Mouse (Mus musculus): ENCODE measurements around the gene Xpot. TPM values are rescaled to one million over a fixed set of nuclear protein-coding genes. Genes with fewer than 3 reads are reported as not detected.

Gene Xpot
- polyA plus RNA-seq, 1 experiment from 2014 or later: 35.3 TPM

DNA sequence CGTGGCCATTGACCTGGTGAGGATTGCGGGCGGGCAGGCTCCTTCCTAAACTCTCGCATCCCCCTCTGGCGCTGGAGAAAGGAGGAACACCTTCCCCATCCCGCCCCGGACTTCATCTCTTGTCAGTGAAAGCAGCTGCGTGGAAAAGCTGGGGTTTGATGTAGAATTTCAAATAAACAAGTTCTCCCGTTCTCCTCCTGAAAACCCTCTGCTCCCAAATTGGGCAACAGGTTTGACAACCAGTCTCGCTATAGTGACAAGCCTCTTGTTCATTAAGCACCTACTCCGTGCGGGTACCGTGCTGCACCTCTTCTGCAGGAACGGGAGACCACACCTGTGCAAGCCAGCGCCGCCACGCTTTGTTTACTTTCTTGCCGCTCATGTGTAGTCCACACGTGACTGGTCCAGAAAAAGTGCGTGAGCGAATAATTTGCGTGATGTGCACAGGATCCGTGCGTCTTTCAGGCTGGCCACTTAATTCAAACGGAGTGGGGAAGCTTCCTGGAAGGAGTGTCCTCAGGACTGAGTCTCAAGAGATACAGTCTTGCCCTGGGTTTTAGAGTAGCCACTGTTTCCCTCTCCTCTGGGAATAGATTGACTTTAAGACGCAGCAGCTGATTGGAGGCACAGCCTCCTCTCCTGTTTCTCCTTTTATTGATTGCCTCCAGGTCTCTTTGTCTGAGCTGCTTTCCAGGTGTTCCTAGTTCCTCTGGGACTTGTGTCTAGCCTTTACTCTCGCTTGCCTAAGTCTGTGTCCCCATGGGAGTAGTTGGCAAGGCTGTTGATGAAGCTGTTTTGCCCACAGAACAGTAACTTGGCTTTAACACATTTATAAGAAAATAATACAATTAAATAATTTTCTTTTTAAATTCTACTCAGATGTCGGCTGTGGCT is 16.2 kb upstream of the Xpot start:
- peaks cover 14% of the 10 kb centered on the region; the same call in 1 of the 2 replicates for H3K4me1 ChIP-seq (ENCODE audit: control insufficient read depth, insufficient read depth, low read length)
- H3K27ac ChIP-seq (replicated peaks; ENCODE audit: low read depth, low read length): no peak overlapping the region
- 4% methylated on average over 28 of the region's 28 CpGs for WGBS
- H3K4me2 ChIP-seq (ENCODE audit: low read length): peak overlapping the region; percentile 94
- peak; percentile 59 for DNase-seq
- H3K9me3 ChIP-seq (ENCODE audit: control insufficient read depth, low read length): no peaks in the 10 kb centered on the region
- peaks cover 28% of the 10 kb centered on the region for H3K27me3 ChIP-seq (ENCODE audit: control insufficient read depth, insufficient read depth, low read length)
- no peak for ATAC-seq (ENCODE audit: low FRiP score, low TSS enrichment)
- peak overlapping the region; percentile 47 for H3K9ac ChIP-seq (replicated peaks; ENCODE audit: low read length)
- H3K4me3 ChIP-seq (replicated peaks; ENCODE audit: low read depth, low read length): peak overlapping the region; percentile 47
- H3K36me3 ChIP-seq (ENCODE audit: control insufficient read depth, insufficient read depth, low read length): no peaks in the 10 kb centered on the region

DNA sequence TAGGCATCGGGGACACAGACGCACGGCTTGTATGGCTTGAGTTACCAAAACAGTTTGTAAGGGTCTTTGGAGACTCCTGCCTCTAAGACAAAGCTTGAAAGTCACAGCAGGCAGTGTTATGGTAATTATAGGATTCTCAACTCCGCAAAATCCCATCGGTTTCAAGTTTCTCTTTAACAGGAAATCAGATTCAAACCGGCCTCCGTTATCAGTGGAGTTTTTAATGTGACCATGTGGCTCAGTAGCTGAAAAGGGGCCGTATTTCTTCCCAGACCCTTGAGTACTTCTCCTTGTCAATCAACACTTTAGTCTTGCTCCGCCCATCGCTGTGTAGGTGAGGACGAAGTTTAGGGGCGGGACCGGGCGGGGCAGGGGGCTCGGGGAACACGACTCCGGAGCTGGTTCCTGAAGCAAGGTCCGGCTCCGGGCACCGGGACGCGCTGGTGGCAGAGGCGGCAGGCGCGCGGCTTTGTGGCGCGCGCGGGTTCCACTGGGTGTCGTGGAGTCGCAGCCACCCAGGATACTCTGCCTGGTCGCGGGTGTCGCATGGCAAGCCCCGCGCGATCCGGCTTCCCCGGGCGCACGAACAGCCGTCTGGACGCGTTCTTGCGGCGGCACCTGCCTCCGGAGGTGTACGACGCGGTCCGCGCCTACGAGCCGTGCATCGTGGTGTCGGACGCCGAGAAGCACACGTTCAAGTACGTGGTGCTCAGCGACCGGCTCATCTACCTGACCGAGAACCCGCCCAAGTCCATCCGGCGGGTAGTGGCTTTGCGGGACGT is 15.3 kb upstream of the Xpot start, which contains the start of gene D930020B18Rik:
D930020B18Rik (plus strand) TSS at position 317 of the 782 bp plus-strand sequence.
- ATAC-seq (ENCODE audit: low FRiP score, low TSS enrichment) (peak; percentile 55; the same call in 1 of the 2 replicates), DNase-seq (peak; percentile 50)
- no peaks in the 10 kb centered on the region for H3K36me3 ChIP-seq (ENCODE audit: control insufficient read depth, insufficient read depth, low read length)
- H3K9ac ChIP-seq (replicated peaks; ENCODE audit: low read length): peak within 1 kb of the TSS; percentile 47
- H3K4me3 ChIP-seq (replicated peaks; ENCODE audit: low read depth, low read length): peak within 1 kb of the TSS; percentile 47
- H3K27me3 ChIP-seq (ENCODE audit: control insufficient read depth, insufficient read depth, low read length): peaks cover 28% of the 10 kb centered on the region
- H3K9me3 ChIP-seq (ENCODE audit: control insufficient read depth, low read length): no peaks in the 10 kb centered on the region
- peaks cover 14% of the 10 kb centered on the region; the same call in 1 of the 2 replicates for H3K4me1 ChIP-seq (ENCODE audit: control insufficient read depth, insufficient read depth, low read length)
- no peak within 1 kb of the TSS for H3K27ac ChIP-seq (replicated peaks; ENCODE audit: low read depth, low read length)
- under 1% methylated on average over 69 of the region's 69 CpGs for WGBS
- peak within 1 kb of the TSS; percentile 94 for H3K4me2 ChIP-seq (ENCODE audit: low read length)

DNA sequence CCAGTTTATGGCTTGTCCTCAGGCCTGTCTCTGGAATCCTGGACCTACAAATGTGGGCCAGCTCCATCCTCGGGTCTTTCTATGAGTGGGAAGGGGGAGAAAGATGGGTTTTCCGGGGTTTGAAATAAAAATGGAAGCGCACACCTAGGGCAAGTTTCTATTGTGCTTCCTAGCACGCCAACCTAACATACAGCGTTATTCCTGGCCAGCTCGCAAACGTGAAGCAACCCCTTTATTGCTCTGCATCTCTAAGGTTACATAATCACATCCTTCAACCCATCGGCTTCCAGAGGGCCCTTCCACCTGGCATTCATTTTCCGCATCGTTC is 14.8 kb upstream of the Xpot start:
- peaks cover 28% of the 10 kb centered on the region for H3K27me3 ChIP-seq (ENCODE audit: control insufficient read depth, insufficient read depth, low read length)
- no peaks in the 10 kb centered on the region for H3K36me3 ChIP-seq (ENCODE audit: control insufficient read depth, insufficient read depth, low read length)
- H3K4me2 ChIP-seq (ENCODE audit: low read length): peak overlapping the region; percentile 94
- H3K4me1 ChIP-seq (ENCODE audit: control insufficient read depth, insufficient read depth, low read length): peaks cover 14% of the 10 kb centered on the region; the same call in 1 of the 2 replicates
- WGBS: 18% methylated on average over 10 of the region's 10 CpGs
- ATAC-seq (ENCODE audit: low FRiP score, low TSS enrichment) (no peak), DNase-seq (no peak)
- H3K9me3 ChIP-seq (ENCODE audit: control insufficient read depth, low read length): no peaks in the 10 kb centered on the region
- no peak overlapping the region for H3K9ac ChIP-seq (replicated peaks; ENCODE audit: low read length)
- no peak overlapping the region for H3K27ac ChIP-seq (replicated peaks; ENCODE audit: low read depth, low read length)
- H3K4me3 ChIP-seq (replicated peaks; ENCODE audit: low read depth, low read length): peak overlapping the region; percentile 47

DNA sequence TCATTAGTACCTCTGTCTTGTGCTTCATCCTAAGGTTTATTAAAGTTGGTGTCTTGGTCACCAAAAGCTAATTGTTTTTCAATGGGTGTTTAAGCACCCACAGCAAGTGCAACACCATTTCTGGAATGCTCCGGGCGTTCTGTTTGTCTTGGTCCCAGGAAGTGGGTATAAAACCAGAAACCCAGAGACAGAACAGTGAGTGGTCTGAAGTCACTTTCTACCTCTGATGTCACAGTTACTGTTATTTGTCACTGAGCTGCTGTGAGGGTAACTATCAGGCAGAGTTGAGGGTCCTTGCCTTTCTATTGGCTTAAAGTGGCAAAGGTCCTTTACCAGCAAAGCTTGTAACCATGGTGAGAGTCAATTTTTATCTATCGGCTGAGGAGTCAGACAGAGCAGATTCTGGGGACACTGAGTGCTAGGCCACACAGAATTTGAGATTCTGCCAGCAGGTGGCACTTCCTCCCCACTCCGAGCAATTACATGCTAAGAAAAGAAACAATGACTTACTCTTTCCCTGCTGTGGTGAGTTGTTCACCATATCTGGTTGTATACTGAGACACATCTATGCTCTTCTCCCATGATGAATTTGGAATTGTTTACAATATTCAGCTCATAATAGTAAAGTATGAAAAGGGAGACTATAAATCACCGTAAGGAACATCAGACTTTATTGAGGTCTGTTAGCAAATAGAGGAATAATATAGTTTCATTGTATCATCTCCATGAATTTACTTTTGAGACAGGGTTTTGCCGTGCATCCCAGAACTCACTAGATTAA is 14.2 kb upstream of the Xpot start:
- peaks cover 14% of the 10 kb centered on the region; the same call in 1 of the 2 replicates for H3K4me1 ChIP-seq (ENCODE audit: control insufficient read depth, insufficient read depth, low read length)
- ATAC-seq (ENCODE audit: low FRiP score, low TSS enrichment): 0 out of 2 replicates have a peak, but pooled peaks have one; percentile 50
- peak overlapping the region; percentile 94; the same call in 1 of the 2 replicates for H3K4me2 ChIP-seq (ENCODE audit: low read length)
- H3K9me3 ChIP-seq (ENCODE audit: control insufficient read depth, low read length): no peaks in the 10 kb centered on the region
- DNase-seq: peak; percentile 84
- H3K4me3 ChIP-seq (replicated peaks; ENCODE audit: low read depth, low read length): no peak overlapping the region
- no peak overlapping the region for H3K27ac ChIP-seq (replicated peaks; ENCODE audit: low read depth, low read length)
- H3K27me3 ChIP-seq (ENCODE audit: control insufficient read depth, insufficient read depth, low read length): peaks cover 28% of the 10 kb centered on the region
- no peak overlapping the region for H3K9ac ChIP-seq (replicated peaks; ENCODE audit: low read length)
- no peaks in the 10 kb centered on the region for H3K36me3 ChIP-seq (ENCODE audit: control insufficient read depth, insufficient read depth, low read length)
- WGBS: 45% methylated on average over 6 of the region's 6 CpGs

DNA sequence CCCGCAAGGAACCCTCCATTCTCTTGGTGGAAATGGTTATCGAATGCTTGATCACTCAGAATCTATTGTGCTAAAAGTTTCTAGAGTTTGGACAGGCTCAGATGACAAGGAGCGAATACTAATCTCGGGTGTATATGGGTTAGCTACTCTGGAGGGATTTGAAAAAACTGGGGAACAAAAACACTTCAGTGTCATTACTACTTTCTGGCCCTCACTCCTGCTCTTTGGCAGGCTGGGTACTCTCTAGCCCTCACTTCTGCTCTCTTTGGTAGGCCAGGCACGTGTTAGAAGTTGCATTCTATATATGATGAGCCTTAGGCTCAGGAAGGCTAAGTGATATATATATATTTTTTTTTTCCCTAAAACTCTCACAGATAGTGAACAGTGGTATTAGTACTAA is 13.4 kb upstream of the Xpot start:
- no peak overlapping the region for H3K4me2 ChIP-seq (ENCODE audit: low read length)
- no peak for ATAC-seq (ENCODE audit: low FRiP score, low TSS enrichment)
- H3K27me3 ChIP-seq (ENCODE audit: control insufficient read depth, insufficient read depth, low read length): peaks cover 28% of the 10 kb centered on the region
- no peak overlapping the region for H3K4me3 ChIP-seq (replicated peaks; ENCODE audit: low read depth, low read length)
- no peak for DNase-seq
- no peak overlapping the region for H3K27ac ChIP-seq (replicated peaks; ENCODE audit: low read depth, low read length)
- no peaks in the 10 kb centered on the region for H3K9me3 ChIP-seq (ENCODE audit: control insufficient read depth, low read length)
- H3K9ac ChIP-seq (replicated peaks; ENCODE audit: low read length): no peak overlapping the region
- WGBS: 73% methylated on average over 5 of the region's 5 CpGs
- H3K4me1 ChIP-seq (ENCODE audit: control insufficient read depth, insufficient read depth, low read length): peaks cover 14% of the 10 kb centered on the region; the same call in 1 of the 2 replicates
- no peaks in the 10 kb centered on the region for H3K36me3 ChIP-seq (ENCODE audit: control insufficient read depth, insufficient read depth, low read length)

DNA sequence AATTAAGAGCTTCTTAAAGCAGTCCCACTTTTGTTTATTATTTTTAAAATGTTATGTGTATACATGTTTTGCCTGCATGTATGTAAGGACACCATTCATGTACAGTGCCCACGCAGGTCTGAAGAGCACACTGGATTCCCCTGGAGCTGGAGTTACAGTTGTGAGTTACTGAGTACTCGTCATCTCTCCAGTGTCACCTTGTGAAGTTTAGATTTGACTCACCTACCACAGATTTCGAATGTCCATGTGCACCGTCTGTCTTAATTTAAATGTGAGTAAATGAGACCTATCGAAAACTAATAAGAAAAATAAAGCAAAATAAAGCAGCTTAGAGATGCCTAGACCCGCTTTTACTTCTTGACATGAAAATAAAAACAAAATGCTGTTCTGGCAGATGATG is 10.1 kb upstream of the Xpot start:
- Histone ChIP-seq H3K4me2 (ENCODE audit: low read length) (no peak overlapping the region), H3K9me3 (ENCODE audit: control insufficient read depth, low read length) (no peaks in the 10 kb centered on the region), H3K27ac (replicated peaks; ENCODE audit: low read depth, low read length) (no peak overlapping the region), H3K4me3 (replicated peaks; ENCODE audit: low read depth, low read length) (no peak overlapping the region), H3K27me3 (ENCODE audit: control insufficient read depth, insufficient read depth, low read length) (peaks cover 3% of the 10 kb centered on the region; the same call in 1 of the 2 replicates), H3K4me1 (ENCODE audit: control insufficient read depth, insufficient read depth, low read length) (0 out of 2 replicates have a peak, but pooled peaks cover 4% of the 10 kb centered on the region), H3K9ac (replicated peaks; ENCODE audit: low read length) (no peak overlapping the region), H3K36me3 (ENCODE audit: control insufficient read depth, insufficient read depth, low read length) (no peaks in the 10 kb centered on the region)
- DNase-seq (no peak), ATAC-seq (ENCODE audit: low FRiP score, low TSS enrichment) (no peak)
- WGBS: 89% methylated on average over 6 of the region's 6 CpGs

DNA sequence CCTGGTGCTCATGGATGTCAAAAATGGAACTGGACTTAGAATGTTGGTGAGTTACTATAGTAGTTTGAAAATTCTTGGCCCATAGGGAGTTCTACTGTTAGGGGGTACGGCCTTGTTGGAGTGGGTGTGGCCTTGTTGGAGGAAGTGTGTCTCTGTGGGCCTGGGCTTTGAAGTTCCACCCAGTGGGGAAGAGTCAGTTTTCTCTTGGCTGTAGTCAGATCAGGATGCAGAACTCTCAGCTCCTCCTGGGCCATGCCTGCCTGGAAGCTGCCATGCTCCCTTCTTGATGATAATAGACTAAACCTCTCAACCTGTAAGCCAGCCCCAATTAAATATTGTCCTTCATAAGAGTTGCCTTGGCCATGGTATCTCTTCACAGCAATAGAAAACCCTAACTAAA is 8.0 kb upstream of the Xpot start:
- DNase-seq: no peak
- no peaks in the 10 kb centered on the region for H3K36me3 ChIP-seq (ENCODE audit: control insufficient read depth, insufficient read depth, low read length)
- H3K4me1 ChIP-seq (ENCODE audit: control insufficient read depth, insufficient read depth, low read length): no peaks in the 10 kb centered on the region
- ATAC-seq (ENCODE audit: low FRiP score, low TSS enrichment): no peak
- 83% methylated on average over 1 of the region's 1 CpGs for WGBS
- no peak overlapping the region for H3K27ac ChIP-seq (replicated peaks; ENCODE audit: low read depth, low read length)
- no peaks in the 10 kb centered on the region for H3K27me3 ChIP-seq (ENCODE audit: control insufficient read depth, insufficient read depth, low read length)
- H3K9ac ChIP-seq (replicated peaks; ENCODE audit: low read length): no peak overlapping the region
- no peak overlapping the region for H3K4me2 ChIP-seq (ENCODE audit: low read length)
- H3K4me3 ChIP-seq (replicated peaks; ENCODE audit: low read depth, low read length): no peak overlapping the region
- H3K9me3 ChIP-seq (ENCODE audit: control insufficient read depth, low read length): no peaks in the 10 kb centered on the region

DNA sequence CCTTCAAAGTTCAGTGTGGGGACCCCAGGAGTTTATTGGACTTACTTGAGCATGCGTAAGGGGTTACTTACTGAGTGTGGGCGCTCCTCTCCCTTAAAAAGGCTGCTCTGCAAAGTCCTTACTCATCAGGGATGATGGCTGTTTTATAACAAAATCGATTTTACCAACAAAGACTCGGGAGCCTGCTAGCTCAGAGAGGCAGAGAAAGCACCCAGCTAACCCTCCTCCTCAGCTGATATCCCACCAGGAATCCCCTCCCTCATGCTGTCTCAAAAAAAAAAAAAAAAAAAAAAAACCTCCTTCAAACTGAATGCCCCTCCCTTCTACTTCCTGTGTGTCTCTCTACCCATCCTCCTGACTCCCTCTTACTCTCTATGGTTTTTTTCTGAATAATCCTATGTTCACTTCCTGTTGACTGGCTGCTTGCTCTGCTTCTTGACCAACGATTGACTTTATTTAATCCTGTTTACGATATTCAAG is 2.5 kb upstream of the Xpot start:
- Histone ChIP-seq H3K36me3 (ENCODE audit: control insufficient read depth, insufficient read depth, low read length) (no peaks in the 10 kb centered on the region), H3K27ac (replicated peaks; ENCODE audit: low read depth, low read length) (no peak overlapping the region), H3K4me2 (ENCODE audit: low read length) (no peak overlapping the region), H3K27me3 (ENCODE audit: control insufficient read depth, insufficient read depth, low read length) (no peaks in the 10 kb centered on the region), H3K4me1 (ENCODE audit: control insufficient read depth, insufficient read depth, low read length) (peaks cover 11% of the 10 kb centered on the region; the same call in 1 of the 2 replicates), H3K9ac (replicated peaks; ENCODE audit: low read length) (no peak overlapping the region), H3K4me3 (replicated peaks; ENCODE audit: low read depth, low read length) (no peak overlapping the region), H3K9me3 (ENCODE audit: control insufficient read depth, low read length) (no peaks in the 10 kb centered on the region)
- 88% methylated on average over 6 of the region's 6 CpGs for WGBS
- no peak for ATAC-seq (ENCODE audit: low FRiP score, low TSS enrichment)
- DNase-seq: no peak

Measured in midbrain, embryonic 14.5 days (tissue).